8 mouse cellular contexts compared by ENCODE assay signal in genomic region chr17:73803521-73804184, GRCm38 (mm10). TPM values are rescaled to one million over a fixed set of nuclear protein-coding genes. Genes with fewer than 3 reads are reported as not detected.
DNase-seq lines count a peak whose midpoint lies in the region; ATAC-seq and TF ChIP-seq lines count a peak whose summit lies in the region.

Gene Ehd3, plus strand, starts transcription at chr17:73804134.

- peak within 1 kb of the TSS; percentile 63 for H3K4me3 ChIP-seq in kidney, postnatal 0 days (replicated peaks; ENCODE audit: low read depth, low read length)
- H3K4me3 ChIP-seq in limb, embryonic 14.5 days (replicated peaks; ENCODE audit: low read length) = peak within 1 kb of the TSS; percentile 58

- peak within 1 kb of the TSS; percentile 63 for H3K27ac ChIP-seq in kidney, postnatal 0 days
- H3K27ac ChIP-seq in limb, embryonic 14.5 days (replicated peaks; ENCODE audit: low read depth, low read length) = no peak within 1 kb of the TSS

- H3K9me3 ChIP-seq in kidney, postnatal 0 days (replicated peaks; ENCODE audit: low read length) = no peaks in the 10 kb centered on the region
- H3K9me3 ChIP-seq in limb, embryonic 14.5 days (ENCODE audit: control insufficient read depth, low read length) = no peaks in the 10 kb centered on the region

- H3K36me3 ChIP-seq in kidney, postnatal 0 days (ENCODE audit: insufficient read depth, low read length) = no peaks in the 10 kb centered on the region
- H3K36me3 ChIP-seq in limb, embryonic 14.5 days (ENCODE audit: control insufficient read depth, insufficient read depth, low read length) = no peaks in the 10 kb centered on the region

- H3K9ac ChIP-seq in kidney, postnatal 0 days (ENCODE audit: low read depth, low read length) = peak within 1 kb of the TSS; percentile 66
- H3K9ac ChIP-seq in limb, embryonic 14.5 days (ENCODE audit: low read depth, low read length, severe bottlenecking) = peak within 1 kb of the TSS; percentile 61

- no peak for TF ChIP-seq CTCF in kidney, postnatal 0 days (IDR thresholded peaks at IDR 0.05; ENCODE audit: low read depth)

- TF ChIP-seq POLR2A in limb, embryonic 14.5 days (IDR thresholded peaks at IDR 0.05; ENCODE audit: borderline replicate concordance, extremely low read depth, insufficient read depth, insufficient read length) = no peak

- 86% methylated on average over 5 of the region's 5 CpGs for WGBS in kidney, postnatal 0 days
- WGBS in limb, embryonic 14.5 days = 90% methylated on average over 5 of the region's 5 CpGs

- DNase-seq in kidney, postnatal 0 days (ENCODE audit: low spot score) = no peak
- DNase-seq in kidney, postnatal 14 days = no peak
- no peak for DNase-seq in adrenal gland, postnatal 10 days
- no peak for DNase-seq in gonadal fat pad, adult 2 months (ENCODE audit: low read depth)
- no peak for DNase-seq in limb, embryonic 14.5 days (ENCODE audit: low spot score)
- DNase-seq in embryo, embryonic 9.5 days (ENCODE audit: extremely low spot score) = no peak

- no peak for ATAC-seq in kidney, postnatal 0 days (replicated peaks; ENCODE audit: low FRiP score, low read depth)
- ATAC-seq in limb, embryonic 14.5 days (ENCODE audit: low FRiP score, low read depth) = no peak
- no peak for ATAC-seq in monocyte, adult 5-6 weeks (replicated peaks; ENCODE audit: insufficient number of reproducible peaks, low FRiP score, low TSS enrichment, poor library complexity, severe bottlenecking)
- ATAC-seq in megakaryocyte progenitor cell, adult 5-6 weeks (replicated peaks; ENCODE audit: poor library complexity) = no peak

- no peaks in the 10 kb centered on the region for H3K27me3 ChIP-seq in kidney, postnatal 0 days (ENCODE audit: insufficient read depth, low read length)
- no peaks in the 10 kb centered on the region; the same call in 1 of the 2 replicates for H3K27me3 ChIP-seq in limb, embryonic 14.5 days (ENCODE audit: control insufficient read depth, insufficient read depth, low read length)

- peaks cover 8% of the 10 kb centered on the region; the same call in 1 of the 2 replicates for H3K4me1 ChIP-seq in kidney, postnatal 0 days (replicated peaks; ENCODE audit: insufficient read depth, low read length)
- peaks cover 5% of the 10 kb centered on the region for H3K4me1 ChIP-seq in limb, embryonic 14.5 days (ENCODE audit: control insufficient read depth, insufficient read depth, low read length)

- peak within 1 kb of the TSS; percentile 87 for H3K4me2 ChIP-seq in kidney, postnatal 0 days (ENCODE audit: low read length)
- peak within 1 kb of the TSS; percentile 86 for H3K4me2 ChIP-seq in limb, embryonic 14.5 days (replicated peaks; ENCODE audit: low read depth, low read length, severe bottlenecking)

RNA-seq across cellular contexts. Expression of gene Ehd3, which starts in this region (rescaled TPM):
- 20.5 and 21.5 TPM in 2 replicates for polyA plus RNA-seq in kidney, postnatal 0 days (2015; fragmentation: Nextera tagmentation; extraction: Ambion mirVana)
- total RNA-seq in adrenal gland, postnatal 10 days (2021) = 10 to 100 TPM; 41.0 to 70.0 TPM
- 29.6 and 53.0 TPM in 2 replicates for polyA plus RNA-seq in gonadal fat pad, adult 2 months (2012; rRNA removed)
- 4.6 and 4.8 TPM in 2 replicates for polyA plus RNA-seq in limb, embryonic 14.5 days (2012; rRNA removed)
- 2.8 and 3.5 TPM in 2 replicates for polyA plus RNA-seq in limb, embryonic 14.5 days (2014; fragmentation: Nextera tagmentation; extraction: Ambion mirVana)
- total RNA-seq in monocyte, adult 5-6 weeks (2017) = 3.0 to 10.0 TPM (median 3.4 TPM) in 3 replicates
- 0.27 and 0.39 TPM in 2 replicates for total RNA-seq in megakaryocyte progenitor cell, adult 5-6 weeks (2015)
- 0.37 and 0.51 TPM in 2 replicates for total RNA-seq in megakaryocyte progenitor cell, adult 5-6 weeks (2017)
